Mouse (Mus musculus) urinary bladder, adult 2 months (tissue): ENCODE measurements around the gene Gm7137. TPM values are rescaled to one million over a fixed set of nuclear protein-coding genes. Genes with fewer than 3 reads are reported as not detected.
"Not testable (repeated sequence)": the region's sequence is repeated elsewhere in the genome, so short reads cannot be mapped to it uniquely, and the experiment has no call there.

ENCODE experiments used
- DNase-seq: peaks from one replicate; pipeline ENCODE4 v3.0.0; 2022; ENCODE audit warnings: low spot score
- polyA plus RNA-seq: library from polyadenylated mRNA; depleted of rRNA; stranded (reverse); fragments of >200 nt; gene quantifications from 2 replicates; pipeline ENCODE4 v1.2.3, GENCODE M21; 2012; rRNA removed

Gene Gm7137
- polyA plus RNA-seq = not detected in 2 replicates

DNA sequence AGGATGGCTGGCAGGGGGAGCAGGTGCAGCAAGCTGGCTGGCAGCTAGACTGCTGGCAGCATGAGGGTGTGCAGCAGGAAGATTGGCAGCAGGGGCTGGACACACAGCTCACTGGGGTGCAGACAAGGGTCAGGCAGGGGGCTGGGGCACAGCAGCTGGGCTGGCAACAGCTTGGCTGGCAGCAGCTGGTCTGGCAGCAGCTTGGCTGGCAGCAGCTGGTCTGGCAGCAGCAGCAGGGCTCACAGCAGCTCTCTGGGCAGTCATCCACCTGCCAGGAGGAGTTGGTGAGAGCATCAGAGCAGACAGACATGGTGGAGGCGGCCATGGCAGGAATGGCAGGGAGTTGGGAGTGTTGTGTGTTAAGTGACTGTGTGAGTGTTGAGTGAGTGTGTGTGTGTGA is at the start of gene Gm7137:
Gm7137 (minus strand) TSS at position 325 of the 400 bp plus-strand sequence.
- DNase-seq = not testable (repeated sequence)

DNA sequence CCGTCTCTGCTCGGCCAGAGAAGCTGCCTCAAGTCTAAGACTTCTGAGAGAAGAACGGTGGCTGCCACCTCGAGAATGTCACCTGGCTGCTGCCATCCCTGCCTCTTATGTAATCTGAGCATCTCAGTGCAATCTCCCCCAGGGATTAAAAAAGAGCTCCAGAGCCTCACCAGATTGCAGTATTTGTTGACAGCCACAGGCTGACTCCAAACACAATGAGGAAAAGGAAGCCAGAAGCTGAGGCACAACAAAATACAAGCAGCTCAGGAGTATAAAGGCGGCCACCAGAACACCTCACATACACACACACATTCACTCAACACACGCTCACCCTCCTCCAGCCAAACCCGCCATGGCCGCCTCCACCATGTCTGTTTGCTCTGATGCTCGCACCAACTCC is 47.6 kb upstream of the Gm7137 start, which contains the start of gene Krtap10-10:
Krtap10-10 (plus strand) TSS at position 301 of the 400 bp plus-strand sequence.
- no peak for DNase-seq

DNA sequence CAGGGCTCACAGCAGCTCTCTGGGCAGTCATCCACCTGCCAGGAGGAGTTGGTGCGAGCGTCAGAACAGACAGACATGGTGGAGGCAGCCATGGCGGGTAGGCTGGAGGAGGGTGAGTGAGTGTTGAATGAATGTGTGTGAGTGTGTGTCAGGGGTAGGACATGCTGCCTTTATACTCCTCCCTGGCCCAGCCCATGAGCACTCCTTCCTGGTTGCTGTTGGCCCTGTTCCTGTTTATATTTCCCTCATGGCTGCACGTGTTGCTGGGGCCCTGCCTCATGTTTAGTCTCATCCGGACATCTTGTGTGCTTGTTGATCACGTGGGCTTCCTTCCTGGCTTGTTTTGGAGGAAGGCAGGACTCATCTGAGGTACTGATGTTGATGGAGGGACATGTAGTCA is 39.0 kb upstream of the Gm7137 start, which contains the start of gene Krtap10-4:
Krtap10-4 (minus strand) TSS at position 145 of the 400 bp plus-strand sequence.
- no peak for DNase-seq

DNA sequence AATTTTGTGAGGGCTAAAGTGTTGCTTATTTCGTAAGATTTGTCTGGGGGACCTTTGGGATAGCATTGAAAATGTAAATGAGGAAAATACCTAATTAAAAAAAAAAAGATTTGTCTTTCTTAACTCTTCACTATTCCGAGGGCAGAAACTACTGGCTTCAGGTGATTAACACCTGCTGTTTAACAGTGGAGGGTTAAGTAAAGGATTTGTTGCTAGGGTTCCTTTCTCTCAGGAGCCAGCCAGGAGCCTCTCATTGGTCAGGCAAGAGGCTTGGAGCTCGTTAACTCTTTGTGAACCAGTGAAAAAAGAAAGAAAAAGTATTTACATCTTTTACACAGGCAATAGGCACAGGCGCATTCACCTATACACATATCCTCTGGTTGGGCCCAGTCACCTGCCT is 31.2 kb upstream of the Gm7137 start:
- DNase-seq = no peak

DNA sequence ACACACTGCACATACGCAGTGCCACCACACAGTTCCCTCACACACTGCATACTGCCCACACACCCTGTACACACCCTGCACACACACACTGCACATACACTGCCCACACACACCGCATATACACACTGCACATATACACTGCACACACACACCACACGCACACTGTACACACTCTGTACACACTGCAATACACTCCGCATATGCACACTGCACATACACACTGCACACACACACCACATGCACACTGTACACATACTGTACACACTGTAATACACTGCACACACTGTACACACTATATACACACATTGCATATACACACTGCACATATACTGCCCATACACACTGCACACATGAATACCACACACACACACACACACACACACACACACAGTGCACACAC is 30.5 kb upstream of the Gm7137 start:
- no peak for DNase-seq

DNA sequence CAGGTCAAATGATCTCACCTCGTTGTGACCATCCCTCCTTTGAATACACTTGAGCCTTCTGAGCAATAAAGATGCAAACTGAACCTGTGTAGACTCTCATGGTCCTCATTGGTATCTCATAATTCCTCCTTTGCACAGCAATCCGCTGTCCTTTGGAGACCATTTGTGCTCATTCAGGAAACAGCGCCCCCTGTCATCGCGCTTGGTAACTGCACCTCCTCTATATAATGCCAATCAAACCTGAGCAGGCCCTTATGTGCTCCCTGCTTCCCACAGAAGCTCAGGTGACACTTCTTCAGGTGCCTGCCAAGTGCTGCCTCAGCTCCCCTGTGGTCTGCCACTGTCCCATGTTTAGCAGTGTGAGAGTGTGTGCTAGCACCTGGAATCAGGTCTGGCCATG is 27.5 kb upstream of the Gm7137 start:
- peak; percentile 18 for DNase-seq

DNA sequence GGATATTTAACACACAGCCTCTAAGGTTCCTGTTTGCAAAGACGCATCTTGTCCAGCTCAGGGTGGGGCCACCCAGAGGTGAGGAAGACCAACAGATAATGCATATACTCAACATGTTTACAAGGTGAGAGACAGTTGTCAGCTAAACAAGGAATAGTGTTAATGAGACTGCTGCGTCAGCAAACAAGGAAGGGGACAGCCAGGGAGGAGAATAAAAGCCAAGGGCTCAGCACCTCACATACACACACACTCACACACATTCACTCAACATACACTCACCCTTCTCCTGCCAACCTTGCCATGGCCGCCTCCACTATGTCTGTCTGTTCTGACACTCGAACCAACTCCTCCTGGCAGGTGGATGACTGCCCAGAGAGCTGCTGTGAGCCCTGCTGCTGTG is 26.4 kb upstream of the Gm7137 start, which contains the start of gene Gm2696:
Gm2696 (plus strand) TSS at position 301 of the 400 bp plus-strand sequence.
- DNase-seq = no peak

DNA sequence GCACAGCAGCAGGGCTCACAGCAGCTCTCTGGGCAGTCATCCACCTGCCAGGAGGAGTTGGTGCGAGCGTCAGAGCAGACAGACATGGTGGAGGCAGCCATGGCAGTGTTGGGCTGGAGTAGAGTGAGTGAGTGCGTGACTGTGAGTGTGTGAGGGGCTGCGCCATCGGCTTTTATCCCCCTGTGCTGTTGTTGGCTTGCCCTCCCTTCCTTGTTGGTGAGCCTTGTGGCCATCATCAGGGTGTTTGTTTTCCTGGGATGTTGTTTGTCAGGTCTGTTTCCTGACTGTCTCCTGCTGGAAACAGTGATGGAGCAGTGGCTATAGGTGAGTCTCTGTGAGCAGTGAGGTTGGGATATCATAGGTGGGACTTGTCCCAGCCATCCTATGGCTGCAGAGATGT is 23.7 kb upstream of the Gm7137 start, which contains the start of gene Gm9507:
Gm9507 (minus strand) TSS at position 101 of the 400 bp plus-strand sequence.
- DNase-seq = no peak

DNA sequence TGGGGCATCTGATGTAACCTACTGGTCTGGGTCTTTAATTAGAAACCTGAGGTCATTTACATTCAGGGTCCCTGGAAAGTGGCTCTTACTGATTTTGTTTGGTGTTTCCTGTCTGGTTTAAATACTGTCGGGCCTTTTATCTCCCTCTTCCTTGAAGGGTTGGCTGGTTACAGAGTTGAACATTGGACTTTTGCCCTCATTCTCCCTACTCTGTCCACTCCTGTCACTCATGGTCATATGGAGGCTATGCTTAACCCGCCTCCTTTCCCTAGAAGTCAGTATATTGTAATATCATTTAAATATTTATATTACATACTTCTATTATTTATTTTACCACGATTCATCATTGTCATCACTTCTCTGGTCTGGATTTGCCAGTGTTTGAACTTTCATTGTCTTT is 16.1 kb upstream of the Gm7137 start:
- no peak for DNase-seq

DNA sequence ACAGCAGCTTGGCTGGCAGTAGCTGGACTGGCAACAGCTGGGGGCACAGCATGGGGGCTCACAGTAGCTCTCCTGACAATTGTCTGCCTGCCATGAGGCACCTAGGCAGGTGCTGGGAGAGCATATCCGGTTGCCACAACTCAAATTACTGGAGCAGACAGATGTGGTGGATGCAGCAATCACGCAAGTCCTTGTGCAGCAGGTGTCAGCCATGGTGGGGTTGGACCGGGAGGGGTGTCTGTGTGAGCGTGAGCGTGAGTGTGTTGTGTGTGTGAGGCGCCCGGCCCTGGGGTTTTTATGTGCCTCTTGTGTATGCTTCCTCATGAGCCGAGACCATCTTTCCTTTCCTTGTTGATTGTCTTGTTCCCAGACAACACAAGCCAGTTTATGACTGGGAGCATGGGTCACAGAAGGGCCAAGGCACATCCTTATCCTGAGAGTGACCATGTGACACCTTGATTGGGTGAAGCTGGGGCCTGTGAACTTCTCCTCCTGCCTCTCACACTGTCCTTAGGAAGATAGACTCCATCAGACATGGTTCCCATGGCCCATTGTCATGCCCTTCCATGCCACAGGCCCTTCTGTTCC is 11.0 kb upstream of the Gm7137 start, which contains the start of gene Gm19668:
Gm19668 (minus strand) TSS at position 213 of the 588 bp plus-strand sequence.
- no peak for DNase-seq

DNA sequence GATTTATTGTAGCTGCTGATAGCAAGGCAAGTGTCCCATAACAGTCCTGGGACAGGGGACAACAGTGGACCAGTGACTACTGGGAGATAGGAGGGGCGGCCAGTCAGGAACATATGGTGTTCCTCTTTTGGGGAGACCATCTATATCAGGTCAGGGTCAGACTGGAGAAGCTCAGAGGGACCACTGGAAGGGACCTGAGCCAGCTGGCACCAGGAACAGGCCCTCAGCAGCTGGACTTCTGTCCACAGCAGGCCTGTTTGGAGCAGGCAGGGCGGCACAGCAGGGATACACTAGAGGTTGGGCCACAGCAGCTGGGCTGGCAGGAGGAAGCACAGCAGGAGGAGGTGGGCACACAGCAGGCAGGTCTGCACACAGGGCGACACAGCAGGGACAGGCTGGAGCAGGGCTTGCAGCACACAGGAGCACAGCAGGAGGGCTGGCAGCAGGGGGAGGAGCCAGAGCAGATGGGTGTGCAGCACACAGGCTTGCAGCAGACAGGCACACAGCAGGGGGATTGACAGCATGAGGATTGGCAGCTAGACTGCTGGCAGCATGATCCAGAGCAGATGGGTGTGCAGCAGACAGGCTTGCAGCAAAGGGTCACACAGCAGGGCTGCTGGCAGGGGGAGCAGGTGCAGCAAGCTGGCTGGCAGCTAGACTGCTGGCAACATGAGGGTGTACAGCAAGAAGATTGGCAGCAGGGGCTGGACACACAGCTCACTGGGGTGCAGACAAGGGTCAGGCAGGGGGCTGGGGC is 10.3 kb upstream of the Gm7137 start:
- not testable (repeated sequence) for DNase-seq

DNA sequence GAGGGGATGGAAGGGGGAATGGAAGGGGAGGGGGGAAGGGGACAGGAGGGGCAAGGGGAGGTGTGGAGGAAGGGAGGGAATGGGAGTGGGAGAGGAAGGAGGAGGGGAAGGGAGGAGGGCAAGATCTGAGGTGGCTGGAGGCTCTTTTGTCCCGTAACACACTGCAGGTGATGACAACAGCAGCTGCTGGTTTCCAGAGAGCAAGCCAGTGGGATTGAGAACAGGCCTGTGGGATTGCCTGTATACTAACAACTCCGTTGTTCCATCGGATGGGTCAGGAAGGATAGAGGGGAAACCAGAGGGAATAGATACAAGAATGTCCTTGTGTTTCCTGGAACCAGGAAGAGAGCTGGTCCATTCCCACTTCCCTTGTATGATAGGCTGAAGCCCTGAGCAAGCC is 9.7 kb upstream of the Gm7137 start:
- no peak for DNase-seq

DNA sequence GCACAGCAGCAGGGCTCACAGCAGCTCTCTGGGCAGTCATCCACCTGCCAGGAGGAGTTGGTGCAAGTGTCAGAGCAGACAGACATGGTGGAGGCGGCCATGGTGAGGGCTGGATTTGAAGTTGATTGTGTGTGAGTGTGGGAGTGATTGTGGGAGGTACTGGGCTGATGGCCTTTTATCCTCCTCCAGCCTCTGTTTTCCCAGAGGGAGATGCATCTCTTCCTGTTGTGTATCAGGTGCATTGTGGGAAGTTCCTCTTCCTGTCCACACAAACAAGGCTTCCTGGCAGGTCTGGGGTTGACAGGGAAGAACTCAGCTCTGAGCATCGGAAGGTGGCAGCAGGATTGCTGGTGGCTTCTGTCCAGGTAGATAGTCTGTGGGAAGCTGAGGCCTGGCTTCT is 7.0 kb upstream of the Gm7137 start, which contains the start of gene Gm9639:
Gm9639 (minus strand) TSS at position 101 of the 400 bp plus-strand sequence.
- DNase-seq = no peak

DNA sequence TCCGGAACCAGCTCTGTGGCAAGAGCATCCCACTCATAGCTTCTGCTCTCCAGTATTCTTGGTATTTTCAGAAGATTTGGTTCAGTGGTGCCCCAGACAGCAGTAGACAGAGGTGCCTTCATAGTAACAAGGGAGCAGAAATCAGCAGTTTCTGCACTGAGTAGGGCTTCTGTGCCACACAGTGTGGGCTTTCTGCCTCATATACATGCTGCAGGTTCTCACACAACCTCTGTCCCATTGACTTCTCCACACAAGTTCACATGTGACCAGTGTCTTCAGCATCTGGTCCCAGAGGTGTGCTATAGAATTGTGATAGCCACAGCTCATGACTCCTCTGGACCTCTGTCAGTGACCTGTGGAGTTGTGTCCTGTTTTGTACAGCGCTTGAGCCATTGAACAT is 621 bp upstream of the Gm7137 start:
- DNase-seq = no peak

DNA sequence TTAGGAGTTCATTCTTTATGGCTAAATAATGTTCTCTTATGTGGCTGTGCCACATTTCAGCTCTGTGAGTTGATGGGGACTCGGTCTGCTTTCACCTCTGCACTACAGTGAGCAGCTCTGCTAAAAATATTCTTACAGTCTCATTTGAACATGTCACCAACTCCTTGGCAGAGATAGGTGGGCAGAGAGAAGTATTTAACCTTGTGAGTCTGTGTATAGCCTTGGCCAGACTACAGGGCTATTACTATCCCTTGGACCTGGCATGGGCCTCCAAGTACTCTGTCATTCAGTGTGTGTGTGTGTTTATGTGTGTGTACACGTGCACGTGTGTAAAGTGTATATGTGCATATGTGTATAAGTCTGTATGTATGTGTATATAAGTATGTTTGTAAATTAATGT is 4.6 kb downstream of the Gm7137 start:
- DNase-seq = not testable (repeated sequence)

DNA sequence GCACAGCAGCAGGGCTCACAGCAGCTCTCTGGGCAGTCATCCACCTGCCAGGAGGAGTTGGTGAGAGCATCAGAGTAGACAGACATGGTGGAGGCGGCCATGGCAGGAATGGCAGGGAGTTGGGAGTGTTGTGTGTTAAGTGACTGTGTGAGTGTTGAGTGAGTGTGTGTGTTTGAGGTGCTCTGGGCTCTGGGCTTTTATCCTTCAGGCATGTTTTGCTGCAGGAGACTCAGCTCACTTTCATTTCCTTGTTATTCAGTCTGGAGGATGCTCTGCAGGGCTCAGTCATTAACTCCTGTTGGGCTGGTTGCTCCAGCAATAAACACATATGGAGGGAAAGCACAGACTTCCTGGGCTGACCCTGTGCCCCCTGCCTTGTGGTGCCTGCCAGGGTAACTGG is 5.6 kb downstream of the Gm7137 start, which contains the start of gene Gm3250:
Gm3250 (minus strand) TSS at position 101 of the 400 bp plus-strand sequence.
- DNase-seq = not testable (repeated sequence)

DNA sequence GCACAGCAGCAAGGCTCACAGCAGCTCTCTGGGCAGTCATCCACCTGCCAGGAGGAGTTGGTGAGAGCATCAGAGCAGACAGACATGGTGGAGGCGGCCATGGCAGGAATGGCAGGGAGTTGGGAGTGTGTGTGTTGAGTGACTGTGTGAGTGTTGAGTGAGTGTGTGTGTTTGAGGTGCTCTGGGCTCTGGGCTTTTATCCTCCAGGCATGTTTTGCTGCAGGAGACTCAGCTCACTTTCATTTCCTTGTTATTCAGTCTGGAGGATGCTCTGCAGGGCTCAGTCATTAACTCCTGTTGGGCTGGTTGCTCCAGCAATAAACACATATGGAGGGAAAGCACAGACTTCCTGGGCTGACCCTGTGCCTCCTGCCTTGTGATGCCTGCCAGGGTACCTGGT is 11.2 kb downstream of the Gm7137 start, which contains the start of gene Gm7138:
Gm7138 (minus strand) TSS at position 101 of the 400 bp plus-strand sequence.
- not testable (repeated sequence) for DNase-seq

DNA sequence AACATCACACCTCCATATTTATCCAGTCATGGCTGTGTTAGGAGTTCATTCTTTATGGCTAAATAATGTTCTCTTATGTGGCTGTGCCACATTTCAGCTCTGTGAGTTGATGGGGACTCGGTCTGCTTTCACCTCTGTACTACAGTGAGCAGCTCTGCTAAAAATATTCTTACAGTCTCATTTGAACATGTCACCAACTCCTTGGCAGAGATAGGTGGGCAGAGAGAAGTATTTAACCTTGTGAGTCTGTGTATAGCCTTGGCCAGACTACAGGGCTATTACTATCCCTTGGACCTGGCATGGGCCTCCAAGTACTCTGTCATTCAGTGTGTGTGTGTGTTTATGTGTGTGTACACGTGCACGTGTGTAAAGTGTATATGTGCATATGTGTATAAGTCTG is 15.9 kb downstream of the Gm7137 start:
- not testable (repeated sequence) for DNase-seq

DNA sequence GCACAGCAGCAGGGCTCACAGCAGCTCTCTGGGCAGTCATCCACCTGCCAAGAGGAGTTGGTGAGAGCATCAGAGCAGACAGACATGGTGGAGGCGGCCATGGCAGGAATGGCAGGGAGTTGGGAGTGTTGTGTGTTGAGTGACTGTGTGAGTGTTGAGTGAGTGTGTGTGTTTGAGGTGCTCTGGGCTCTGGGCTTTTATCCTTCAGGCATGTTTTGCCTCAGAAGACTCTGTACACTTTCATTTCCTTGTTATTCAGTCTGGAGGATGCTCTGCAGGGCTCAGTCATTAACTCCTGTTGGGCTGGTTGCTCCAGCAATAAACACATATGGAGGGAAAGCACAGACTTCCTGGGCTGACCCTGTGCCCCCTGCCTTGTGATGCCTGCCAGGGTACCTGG is 16.8 kb downstream of the Gm7137 start, which contains the start of gene Gm3238:
Gm3238 (minus strand) TSS at position 101 of the 400 bp plus-strand sequence.
- not testable (repeated sequence) for DNase-seq

DNA sequence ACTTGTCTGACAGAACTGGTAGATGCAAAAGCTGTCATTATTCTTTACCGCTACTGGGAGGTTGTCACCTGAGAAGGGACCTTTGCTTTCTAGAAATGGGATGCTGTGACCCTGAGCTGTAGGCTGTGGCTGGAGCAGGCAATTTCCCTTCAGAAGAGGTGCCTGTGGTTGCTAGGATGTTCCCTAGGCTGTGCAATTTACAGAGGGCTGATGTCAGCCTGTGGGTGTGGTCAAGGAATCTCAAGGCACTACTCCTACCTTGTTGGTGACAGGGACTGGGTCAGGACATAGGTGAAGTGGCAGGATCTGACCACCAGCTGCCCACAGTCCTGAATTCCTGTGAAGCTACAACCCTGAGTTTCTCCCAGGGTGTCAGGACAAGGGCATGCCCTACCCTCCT is 18.3 kb downstream of the Gm7137 start:
- DNase-seq = no peak

DNA sequence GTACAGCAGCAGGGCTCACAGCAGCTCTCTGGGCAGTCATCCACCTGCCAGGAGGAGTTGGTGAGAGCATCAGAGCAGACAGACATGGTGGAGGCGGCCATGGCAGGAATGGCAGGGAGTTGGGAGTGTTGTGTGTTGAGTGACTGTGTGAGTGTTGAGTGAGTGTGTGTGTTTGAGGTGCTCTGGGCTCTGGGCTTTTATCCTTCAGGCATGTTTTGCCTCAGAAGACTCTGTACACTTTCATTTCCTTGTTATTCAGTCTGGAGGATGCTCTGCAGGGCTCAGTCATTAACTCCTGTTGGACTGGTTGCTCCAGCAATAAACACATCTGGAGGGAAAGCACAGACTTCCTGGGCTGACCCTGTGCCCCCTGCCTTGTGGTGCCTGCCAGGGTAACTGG is 28.4 kb downstream of the Gm7137 start, which contains the start of gene Gm3233:
Gm3233 (minus strand) TSS at position 101 of the 400 bp plus-strand sequence.
- DNase-seq = not testable (repeated sequence)

DNA sequence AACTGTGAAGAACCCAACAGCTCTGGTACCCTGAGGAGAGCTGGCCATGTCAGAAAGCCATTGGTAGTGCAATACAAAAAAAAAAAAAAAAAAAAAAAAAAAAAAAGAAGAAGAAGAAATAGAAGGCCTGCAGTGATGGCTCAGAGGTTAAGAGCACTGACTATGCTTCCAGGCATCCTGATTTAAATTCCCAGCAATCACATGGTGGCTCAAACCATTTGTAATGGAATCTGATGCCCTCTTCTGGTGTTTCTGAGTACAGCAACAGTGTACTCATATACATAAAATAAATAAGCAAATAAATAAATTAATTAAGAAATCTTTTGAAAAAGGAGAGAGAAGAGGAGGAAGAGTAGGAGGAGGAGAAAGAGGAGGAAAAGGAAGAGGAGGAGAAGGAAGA is 34.6 kb downstream of the Gm7137 start:
- DNase-seq = no peak
